Mouse (Mus musculus) cerebellum, adult (tissue): ENCODE measurements around the gene Rasd2.

ENCODE experiments used
- ATAC-seq: cut with Nextera tagmentation; 2 replicates; pipeline ENCODE4 v1.9.2; 2017; ENCODE audit warnings: mild to moderate bottlenecking, moderate library complexity, mixed read lengths; ENCODE audit not compliant: insufficient number of reproducible peaks, low FRiP score, low TSS enrichment

Gene Rasd2

DNA sequence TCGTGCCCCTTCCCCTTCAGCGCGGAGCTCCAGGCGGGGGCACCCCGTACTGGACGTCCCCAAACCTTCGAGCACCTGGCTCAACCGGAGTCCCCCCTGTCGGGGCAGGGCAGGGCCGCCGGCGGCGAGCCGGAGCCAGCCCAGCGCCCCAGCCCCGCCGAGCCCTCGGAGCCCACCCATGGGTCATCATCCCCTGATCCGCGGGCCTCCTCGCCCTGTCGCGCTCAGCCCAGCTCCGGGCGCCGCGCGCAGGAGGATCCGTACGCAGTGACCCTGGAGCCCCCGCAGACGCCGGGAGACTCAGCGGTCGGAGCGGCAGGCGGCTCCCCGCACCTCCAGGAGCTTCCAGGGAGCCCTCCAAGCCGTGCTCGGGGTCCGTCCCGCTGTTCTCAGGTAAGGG lies at the start of gene Rasd2:
TSS of gene Rasd2 (plus strand) at position 259 of the 400 bp plus-strand sequence.
- ATAC-seq: no peak

DNA sequence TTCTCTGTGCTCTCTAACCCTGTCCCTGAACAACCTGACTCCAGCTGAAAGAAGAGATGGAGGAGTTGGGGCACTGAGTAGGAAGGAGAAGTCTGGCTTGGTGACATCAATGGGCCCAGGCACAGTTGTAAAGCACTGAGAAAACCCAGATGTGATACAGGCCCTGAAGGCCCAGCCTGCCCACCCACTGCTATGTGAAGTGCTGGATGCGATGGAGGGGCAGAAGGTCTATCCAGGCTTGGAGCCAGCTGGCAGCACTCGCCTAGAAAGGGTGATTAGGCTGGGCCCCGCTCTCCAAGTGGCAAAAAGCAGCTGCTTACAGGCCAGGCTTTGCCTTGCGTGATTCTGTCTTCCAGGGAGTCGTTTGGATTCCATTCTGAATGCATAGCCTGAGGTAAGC lies 44.4 kb upstream of the Rasd2 start:
- ATAC-seq: no peak

- ATAC-seq: no peak
These were observed 41.6 kb upstream of the Rasd2 start for GRCm38 (mm10) chr8:75172009-75172685.

DNA sequence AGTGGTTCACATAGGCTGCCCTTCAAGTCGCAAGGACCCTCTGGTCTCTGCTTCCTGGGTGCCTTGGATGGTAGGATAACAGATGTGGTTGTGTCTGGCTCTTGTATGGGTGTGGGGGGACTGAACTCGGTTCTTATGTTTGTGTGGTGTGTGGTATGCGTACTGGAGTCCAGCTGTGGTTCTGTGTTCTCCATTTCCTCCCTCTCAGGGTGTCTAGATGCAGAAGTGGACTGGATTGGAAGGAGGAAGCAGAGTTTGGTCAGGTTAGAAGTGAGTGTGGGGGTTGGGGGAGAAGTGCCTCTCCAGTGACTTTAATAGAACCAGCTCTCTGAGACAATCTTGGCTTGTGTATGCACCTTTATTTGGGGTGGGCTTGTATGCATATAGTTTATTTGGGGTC lies 20.7 kb upstream of the Rasd2 start:
- no peak for ATAC-seq

DNA sequence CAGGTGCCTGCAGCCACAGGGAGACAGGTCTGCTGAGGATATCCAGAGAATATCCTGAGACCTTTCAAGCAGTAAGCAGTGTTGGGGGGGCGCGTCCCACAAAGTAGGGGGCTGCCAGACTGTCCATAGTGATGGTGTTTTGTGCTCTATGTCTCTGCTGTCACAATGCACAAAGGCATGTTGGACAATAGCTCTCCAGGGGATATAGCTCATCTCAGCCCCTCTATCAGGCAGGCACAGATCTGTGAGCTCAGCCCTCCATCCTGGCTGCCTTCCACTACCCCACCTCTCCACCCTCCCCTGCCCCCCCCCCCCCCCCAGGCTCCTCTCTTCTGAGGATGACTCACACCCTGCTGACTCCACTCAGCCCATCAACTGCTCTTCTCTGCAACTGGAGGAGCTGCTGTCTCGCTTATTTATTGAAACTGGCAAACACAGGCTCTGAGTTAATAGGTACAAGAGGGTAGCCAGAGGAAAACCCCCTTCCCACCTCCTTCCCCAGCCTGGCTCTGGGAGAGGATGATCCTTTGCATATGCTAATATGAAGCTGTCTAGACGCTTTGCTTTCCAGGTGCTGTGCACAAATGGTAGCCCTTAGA lies 19.2 kb upstream of the Rasd2 start:
- ATAC-seq: no peak

- ATAC-seq: no peak
These were observed 16.6 kb upstream of the Rasd2 start for GRCm38 (mm10) chr8:75197170-75197569.

- ATAC-seq: no peak
These were observed 15.9 kb upstream of the Rasd2 start for GRCm38 (mm10) chr8:75197862-75198261.

- ATAC-seq: no peak
These were observed 15.4 kb upstream of the Rasd2 start for GRCm38 (mm10) chr8:75198300-75198699.

DNA sequence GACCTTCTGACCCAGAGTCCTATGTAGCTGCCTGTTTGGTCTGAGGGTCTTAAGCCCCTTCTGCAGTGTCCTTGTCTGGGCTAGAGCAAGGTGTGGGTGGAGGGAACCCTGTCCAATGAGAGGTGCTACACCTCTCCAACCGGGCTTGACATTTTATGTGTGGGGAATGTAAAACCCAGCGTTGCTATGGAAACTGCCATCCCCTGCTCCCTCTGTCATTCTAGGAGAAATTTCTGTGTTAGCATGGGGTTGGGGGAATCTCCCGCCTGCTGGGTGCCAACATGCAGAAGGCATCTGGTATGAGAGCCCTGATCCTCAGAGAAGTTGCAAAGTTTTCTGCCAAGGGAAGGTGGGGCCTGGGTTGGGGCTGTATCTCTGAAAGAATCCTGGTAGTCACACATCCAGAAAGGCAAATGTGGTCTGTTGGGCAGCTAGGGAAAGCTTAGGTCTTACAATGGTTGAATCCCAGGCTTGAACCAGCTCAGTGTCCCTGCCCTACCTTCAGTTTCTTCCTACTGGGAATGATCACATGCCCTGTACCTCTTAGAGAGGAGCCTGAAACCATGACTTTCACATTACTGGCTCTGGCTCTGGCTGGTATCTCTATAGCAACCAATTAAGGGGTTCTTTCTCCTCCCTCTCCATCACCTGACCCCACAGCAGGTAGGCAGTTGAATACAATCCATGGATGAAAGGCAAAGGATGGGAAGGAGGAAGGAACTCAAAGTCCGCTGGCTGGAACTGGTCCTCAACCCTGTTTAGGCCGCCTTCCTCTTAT lies 14.6 kb upstream of the Rasd2 start:
- ATAC-seq: no peak; the same call in 1 of the 2 replicates

DNA sequence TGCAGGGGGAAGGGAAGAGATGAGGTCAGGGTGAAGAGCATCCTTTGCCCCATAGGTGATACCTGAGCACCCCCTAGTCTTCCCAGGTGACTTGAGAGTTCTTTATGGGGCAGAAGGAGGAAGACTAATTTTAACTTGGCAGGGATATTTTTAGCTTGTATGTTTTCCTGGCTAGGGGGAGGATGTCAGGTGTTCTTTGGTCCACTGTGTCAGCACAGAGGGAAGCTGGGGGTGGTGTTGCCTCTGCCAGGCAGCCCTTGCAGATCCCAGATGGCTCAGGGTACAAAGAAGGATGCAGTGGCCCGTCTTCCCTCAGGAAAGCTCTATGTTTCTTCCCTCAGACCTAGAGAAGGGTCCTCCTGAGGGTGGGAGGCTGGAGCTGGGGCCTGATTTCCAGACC lies 13.8 kb upstream of the Rasd2 start:
- peak; percentile 32; the same call in 1 of the 2 replicates for ATAC-seq

DNA sequence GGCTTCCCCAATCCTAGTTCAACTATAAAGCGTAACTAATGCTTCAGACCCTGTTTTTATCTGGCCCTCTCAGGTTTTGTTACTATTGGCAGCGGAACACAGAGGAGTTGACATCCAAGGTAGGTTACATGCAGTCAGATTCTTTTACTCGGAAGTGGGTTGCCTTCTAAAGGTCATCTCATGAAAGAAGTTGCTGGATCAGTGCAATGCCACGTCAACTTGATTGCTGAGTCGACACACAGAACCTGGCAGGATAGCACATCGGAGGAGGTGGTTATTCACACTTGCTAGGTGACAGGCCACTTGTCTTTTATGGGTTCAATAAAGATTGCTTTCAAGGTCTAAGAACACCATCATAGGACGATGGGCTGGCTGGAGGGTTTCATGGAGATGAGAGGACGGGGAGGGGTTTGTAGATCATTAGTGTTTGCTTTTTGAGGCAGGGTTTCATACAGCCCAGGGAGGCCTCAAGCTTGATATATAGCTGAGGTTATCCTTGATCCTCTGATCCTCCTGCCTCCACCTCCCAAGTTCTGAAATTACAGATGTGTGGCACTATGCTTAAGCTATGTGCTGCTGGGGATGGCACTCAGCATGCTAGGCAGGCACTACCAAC lies 11.6 kb upstream of the Rasd2 start:
- ATAC-seq: no peak

GRCm38 (mm10) chr8:75202913-75203312 lies 10.8 kb upstream of the Rasd2 start:
- ATAC-seq: no peak

DNA sequence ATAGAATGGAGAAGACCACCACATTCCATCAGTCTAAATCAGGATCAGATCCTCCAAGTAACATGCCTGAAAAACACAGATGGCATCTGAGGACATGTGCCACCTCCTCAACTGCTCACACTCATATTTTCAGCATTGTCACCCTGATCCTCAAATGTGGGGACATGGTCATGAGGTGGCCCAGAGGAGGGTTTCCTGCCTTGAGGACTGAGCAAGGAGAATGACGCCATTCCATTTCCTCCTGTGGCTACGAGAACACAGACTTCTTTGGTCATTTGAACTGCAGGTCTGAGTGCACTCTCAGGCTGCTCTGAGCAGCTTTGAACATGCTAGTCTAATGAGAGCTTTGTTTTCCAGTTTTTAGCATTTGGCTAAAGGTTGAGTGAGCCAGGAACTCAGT lies 10.3 kb upstream of the Rasd2 start:
- no peak for ATAC-seq

GRCm38 (mm10) chr8:75204190-75204868 lies 9.4 kb upstream of the Rasd2 start:
- ATAC-seq: no peak

GRCm38 (mm10) chr8:75211461-75211860 lies 2.3 kb upstream of the Rasd2 start:
- ATAC-seq: no peak

DNA sequence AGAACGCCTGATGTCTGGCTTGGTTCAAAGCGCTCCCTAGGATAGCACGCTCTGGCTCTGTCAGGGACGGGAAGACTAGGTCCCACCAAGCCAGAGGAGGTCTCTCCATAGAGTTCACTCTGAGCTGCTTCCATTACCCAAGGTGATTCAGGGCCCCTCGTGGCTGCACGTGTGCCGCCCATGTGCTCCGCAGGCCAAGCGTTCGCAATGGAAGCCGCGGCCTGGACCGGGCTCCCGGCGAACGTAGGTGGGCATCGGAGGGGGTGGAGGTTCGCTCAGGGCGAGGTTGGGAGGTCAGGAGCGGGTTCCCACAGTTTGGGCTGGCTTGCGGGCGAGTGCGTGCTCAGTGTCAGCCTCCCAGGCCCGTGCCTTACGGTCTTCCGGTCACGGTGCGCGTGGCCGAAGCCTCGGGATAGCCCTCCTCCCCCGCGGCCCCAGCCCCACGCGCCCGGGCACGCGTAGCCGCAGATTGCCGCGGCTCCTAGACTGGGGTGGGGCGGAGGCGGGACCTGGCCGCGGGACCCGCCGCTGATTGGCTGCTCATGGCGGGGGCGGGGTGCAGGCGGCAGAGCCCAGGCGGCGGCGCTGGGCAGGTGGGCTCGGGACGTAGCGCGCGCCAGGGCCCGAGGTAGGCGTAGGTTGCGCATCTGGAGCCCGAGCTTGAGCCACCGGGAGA lies 975 bp upstream of the Rasd2 start:
- peak; percentile 74 for ATAC-seq

DNA sequence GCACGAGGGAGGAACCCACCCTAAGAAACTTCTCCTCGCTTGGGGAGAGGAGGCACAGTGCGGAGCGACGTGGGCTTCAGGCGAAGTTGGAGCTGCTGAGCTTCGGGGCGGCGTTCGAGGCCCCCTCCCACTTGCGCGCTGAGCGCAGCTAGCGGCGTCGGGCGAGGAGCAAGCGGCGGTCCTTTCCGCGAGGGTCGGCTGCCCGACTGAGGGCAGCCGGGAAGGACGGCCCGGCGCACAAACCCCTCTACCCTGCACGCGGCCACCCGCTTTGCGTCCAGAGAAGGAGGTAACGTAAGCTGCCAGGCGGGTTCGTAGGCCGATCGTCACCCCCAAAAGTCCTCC lies 465 bp upstream of the Rasd2 start:
- peak; percentile 5; the same call in 1 of the 2 replicates for ATAC-seq

DNA sequence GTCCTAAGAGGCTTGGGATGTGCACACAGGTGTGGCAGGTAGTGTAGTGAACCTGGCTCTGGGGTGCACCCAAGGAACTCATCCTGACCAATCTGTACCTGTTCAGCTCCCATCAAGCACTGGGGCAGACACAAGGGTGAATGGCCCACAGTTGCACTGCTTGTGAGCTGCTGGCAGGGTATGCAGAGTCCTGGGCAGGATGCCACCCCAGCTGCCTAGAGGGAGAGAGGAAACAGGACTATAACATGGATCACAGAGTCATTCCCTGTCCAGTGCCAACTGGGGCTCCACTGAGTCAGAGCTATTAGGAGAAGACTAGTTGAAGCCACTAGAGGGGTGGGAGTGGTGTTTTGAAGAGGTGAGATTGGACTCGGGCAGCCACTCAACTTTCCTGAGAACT lies 1.3 kb downstream of the Rasd2 start:
- ATAC-seq: no peak

- ATAC-seq: no peak
These were observed 2.2 kb downstream of the Rasd2 start for GRCm38 (mm10) chr8:75215931-75216330.

DNA sequence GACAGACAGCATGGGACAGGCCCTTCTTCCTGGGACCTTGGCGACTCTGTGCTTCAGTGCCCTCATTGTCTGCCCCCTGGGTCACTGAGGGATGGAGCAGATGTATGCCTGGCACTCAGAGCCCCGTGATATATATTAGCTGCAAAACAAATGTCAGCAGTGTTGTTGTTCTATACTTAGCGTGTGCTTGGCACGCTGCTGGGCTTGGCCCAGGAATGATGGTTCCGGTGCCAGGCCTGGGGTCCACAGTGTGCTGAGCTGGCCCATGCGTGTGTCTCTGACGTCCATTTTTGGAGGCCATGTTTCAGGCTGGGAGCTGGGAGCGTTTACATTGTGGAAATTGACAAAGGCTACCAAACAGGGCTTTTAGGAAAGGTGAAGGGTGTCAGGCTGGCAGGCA lies 3.1 kb downstream of the Rasd2 start:
- no peak for ATAC-seq
